Mouse (Mus musculus) lung, postnatal 25 days (tissue): ENCODE data around the gene Trafd1.

ENCODE experiments used
- DNase-seq: peaks from one replicate; pipeline ENCODE4 v3.0.0; 2022; ENCODE audit warnings: low spot score

The Trafd1 gene

GRCm38 (mm10) chr5:121385461-121386119 lies at the start of gene Trafd1:
Gene Trafd1 (minus strand): TSS chr5:121385632.
- peak; percentile 98 for DNase-seq

- DNase-seq = no peak
Measured at GRCm38 (mm10) chr5:121428954-121429353, 43.5 kb upstream of the Trafd1 start.

GRCm38 (mm10) chr5:121423297-121423696 lies 37.9 kb upstream of the Trafd1 start:
- DNase-seq = no peak

GRCm38 (mm10) chr5:121422787-121423186 lies 37.4 kb upstream of the Trafd1 start:
- DNase-seq = no peak

GRCm38 (mm10) chr5:121420721-121421120 lies 35.3 kb upstream of the Trafd1 start:
- no peak for DNase-seq

GRCm38 (mm10) chr5:121410975-121411374 lies 25.5 kb upstream of the Trafd1 start:
- no peak for DNase-seq

GRCm38 (mm10) chr5:121407856-121408255 lies 22.4 kb upstream of the Trafd1 start:
- DNase-seq = no peak

GRCm38 (mm10) chr5:121400849-121401248 lies 15.4 kb upstream of the Trafd1 start:
- DNase-seq = no peak

GRCm38 (mm10) chr5:121400064-121400463 lies 14.6 kb upstream of the Trafd1 start:
- DNase-seq = no peak

GRCm38 (mm10) chr5:121399540-121399939 lies 14.1 kb upstream of the Trafd1 start:
- DNase-seq = no peak

- no peak for DNase-seq
Measured at GRCm38 (mm10) chr5:121398965-121399462, 13.6 kb upstream of the Trafd1 start.

GRCm38 (mm10) chr5:121398146-121398964 lies 12.9 kb upstream of the Trafd1 start:
- DNase-seq = no peak

GRCm38 (mm10) chr5:121397187-121398145 lies 12.0 kb upstream of the Trafd1 start, which contains the start of gene Naa25:
Gene Naa25 (plus strand): TSS chr5:121397936.
- DNase-seq = peak; percentile 96

- no peak for DNase-seq
Measured at GRCm38 (mm10) chr5:121395621-121396020, 10.2 kb upstream of the Trafd1 start.

GRCm38 (mm10) chr5:121393402-121393801 lies 8.0 kb upstream of the Trafd1 start:
- DNase-seq = no peak

- DNase-seq = peak; percentile 57
Measured at GRCm38 (mm10) chr5:121392667-121393380, 7.4 kb upstream of the Trafd1 start.

GRCm38 (mm10) chr5:121389691-121390090 lies 4.3 kb upstream of the Trafd1 start:
- no peak for DNase-seq

- DNase-seq = peak; percentile 33
Measured at GRCm38 (mm10) chr5:121389106-121389505, 3.7 kb upstream of the Trafd1 start.

- peak; percentile 26 for DNase-seq
Measured at GRCm38 (mm10) chr5:121387126-121387525, 1.7 kb upstream of the Trafd1 start.

- peak; percentile 32 for DNase-seq
Measured at GRCm38 (mm10) chr5:121386120-121386909, 883 bp upstream of the Trafd1 start.
